Mouse (Mus musculus): ENCODE data around the gene Dnm3. TPM values are rescaled to one million over a fixed set of nuclear protein-coding genes. Genes with fewer than 3 reads are reported as not detected.
A peak's percentile ranks its signal among the peaks of the same experiment; 100 is the strongest.

Gene Dnm3
- total and polyA plus RNA-seq, 3 experiments: 1.5 to 7.8 (median 5.9) TPM

DNA sequence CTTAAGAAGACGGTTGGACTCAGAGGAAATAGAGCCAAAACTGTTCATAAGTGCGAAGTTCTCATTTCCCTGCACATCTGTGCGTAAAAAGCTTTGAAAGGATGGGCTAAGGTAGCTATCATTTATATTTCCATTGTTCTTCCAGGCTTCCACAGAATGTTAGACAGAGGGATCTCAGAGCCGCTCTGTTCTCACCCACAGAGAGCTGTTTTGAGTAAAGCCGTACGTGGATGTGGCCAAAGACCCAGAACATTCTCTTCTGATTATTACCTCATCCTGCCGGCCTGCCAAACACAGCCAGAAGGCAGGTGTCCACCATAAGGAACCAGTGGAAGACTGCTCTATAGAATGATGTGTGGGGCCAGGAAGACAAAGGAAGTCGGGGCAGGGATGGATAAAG is 476.5 kb downstream of the Dnm3 start:
- no peak overlapping the region for H3K27ac ChIP-seq
- intact Hi-C loops (cut with DNase I): loop anchor here (5.0 to 10.0 kb wide), 2 partner anchors 216 to 273 kb away; no protein-coding TSS in a partner anchor
- 72% methylated on average over 8 of the region's 8 CpGs for WGBS
- H3K79me2 ChIP-seq (replicated peaks; ENCODE audit: control insufficient read depth, insufficient read depth, low read length): no peaks in the 10 kb centered on the region
- H3K4me3 ChIP-seq: no peak overlapping the region
- no peak overlapping the region for H3K9ac ChIP-seq (ENCODE audit: low read depth, low read length)
- H3K27me3 ChIP-seq (ENCODE audit: control insufficient read depth, insufficient read depth, low read length): no peaks in the 10 kb centered on the region
- TF ChIP-seq EP300 (IDR thresholded peaks at IDR 0.05; ENCODE audit: insufficient read depth, low read depth, low read length): no peak
- TF ChIP-seq POLR2A (IDR thresholded peaks at IDR 0.05; ENCODE audit: insufficient read depth, low read depth, low read length): no peak
- no peak for TF ChIP-seq CTCF (IDR thresholded peaks at IDR 0.05)
- peak; percentile 20 to 28 for DNase-seq
- no peaks in the 10 kb centered on the region; the same call in 1 of the 2 replicates for H3K36me3 ChIP-seq (ENCODE audit: control insufficient read depth, insufficient read depth, low read length)
- peaks cover 10% of the 10 kb centered on the region for H3K4me1 ChIP-seq (ENCODE audit: control insufficient read depth, insufficient read depth, low read length)

- Histone ChIP-seq H3K79me2 (replicated peaks; ENCODE audit: control insufficient read depth, insufficient read depth, low read length) (no peaks in the 10 kb centered on the region), H3K4me3 (peak overlapping the region; percentile 13; the same call in 1 of the 2 replicates), H3K36me3 (ENCODE audit: control insufficient read depth, insufficient read depth, low read length) (no peaks in the 10 kb centered on the region; the same call in 1 of the 2 replicates), H3K4me1 (ENCODE audit: control insufficient read depth, insufficient read depth, low read length) (peaks cover 6% of the 10 kb centered on the region), H3K27ac (peak overlapping the region; percentile 61), H3K9ac (ENCODE audit: low read depth, low read length) (peak overlapping the region; percentile 38; the same call in 1 of the 2 replicates), H3K27me3 (ENCODE audit: control insufficient read depth, insufficient read depth, low read length) (no peaks in the 10 kb centered on the region)
- peak; percentile 28 to 66 for DNase-seq
- TF ChIP-seq POLR2A (IDR thresholded peaks at IDR 0.05; ENCODE audit: insufficient read depth, low read depth, low read length) (no peak), CTCF (IDR thresholded peaks at IDR 0.05) (peak; percentile 95)
- 7% methylated on average over 4 of the region's 4 CpGs for WGBS
- intact Hi-C loops (cut with DNase I): loop anchor here (1.0 to 10.0 kb wide), 3 partner anchors 217 to 313 kb away; no protein-coding TSS in a partner anchor
Measured at GRCm38 (mm10) chr1:161999882-162000371, 477.9 kb downstream of the Dnm3 start.

DNA sequence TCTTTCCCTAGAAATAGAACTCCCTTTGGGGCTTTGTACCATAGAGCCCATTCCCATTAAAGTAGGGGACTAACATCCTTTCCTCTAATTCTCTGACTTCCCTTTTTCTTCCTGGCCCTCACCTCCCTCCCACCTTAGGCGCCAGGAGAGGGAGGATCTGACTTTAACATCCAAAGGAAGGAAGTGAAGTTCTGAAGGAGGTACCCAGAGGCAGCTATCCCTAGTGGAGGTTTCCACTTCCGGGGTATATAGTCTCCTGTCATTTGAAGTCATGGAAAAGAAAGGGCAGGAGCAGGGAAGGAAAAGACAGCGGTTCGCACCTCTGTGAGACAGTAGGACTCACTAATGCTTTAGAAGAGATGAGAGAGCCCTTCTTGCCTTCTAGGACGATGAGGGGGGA is 478.5 kb downstream of the Dnm3 start:
- Histone ChIP-seq H3K27ac (peak overlapping the region; percentile 45), H3K79me2 (replicated peaks; ENCODE audit: control insufficient read depth, insufficient read depth, low read length) (no peaks in the 10 kb centered on the region), H3K9ac (ENCODE audit: low read depth, low read length) (0 out of 2 replicates have a peak overlapping the region, but pooled peaks have one; percentile 32), H3K4me3 (no peak overlapping the region; the same call in 1 of the 2 replicates), H3K27me3 (ENCODE audit: control insufficient read depth, insufficient read depth, low read length) (no peaks in the 10 kb centered on the region), H3K4me1 (ENCODE audit: control insufficient read depth, insufficient read depth, low read length) (peaks cover 6% of the 10 kb centered on the region), H3K36me3 (ENCODE audit: control insufficient read depth, insufficient read depth, low read length) (no peaks in the 10 kb centered on the region; the same call in 1 of the 2 replicates)
- intact Hi-C loops (cut with DNase I): no loop called here
- WGBS: 20% methylated on average over 5 of the region's 5 CpGs
- DNase-seq: no peak
- TF ChIP-seq POLR2A (IDR thresholded peaks at IDR 0.05; ENCODE audit: insufficient read depth, low read depth, low read length): no peak
- TF ChIP-seq CTCF (IDR thresholded peaks at IDR 0.05): no peak
- no peak for TF ChIP-seq EP300 (IDR thresholded peaks at IDR 0.05; ENCODE audit: insufficient read depth, low read depth, low read length)

DNA sequence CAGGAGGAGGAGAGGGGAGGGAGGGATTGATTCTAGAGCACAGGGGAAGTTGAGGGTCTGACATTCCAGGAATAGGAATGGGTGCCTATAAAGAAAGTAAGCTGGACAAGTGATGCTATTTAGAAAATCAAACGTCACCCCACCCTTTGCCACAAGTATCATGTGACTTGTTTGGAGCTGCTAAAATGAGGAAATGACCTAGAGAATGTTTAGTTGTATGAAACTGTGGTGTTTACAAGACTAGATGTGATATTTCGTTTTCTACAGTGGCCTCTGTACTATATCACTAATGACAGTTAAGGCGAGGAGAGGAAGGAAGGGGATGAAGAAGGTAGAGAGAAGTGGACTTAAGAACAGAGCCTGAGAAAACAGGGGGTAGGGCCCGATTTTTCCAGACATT is 479.1 kb downstream of the Dnm3 start:
- TF ChIP-seq EP300 (IDR thresholded peaks at IDR 0.05; ENCODE audit: insufficient read depth, low read depth, low read length): no peak
- no peak for TF ChIP-seq CTCF (IDR thresholded peaks at IDR 0.05)
- no peak for TF ChIP-seq POLR2A (IDR thresholded peaks at IDR 0.05; ENCODE audit: insufficient read depth, low read depth, low read length)
- H3K4me1 ChIP-seq (ENCODE audit: control insufficient read depth, insufficient read depth, low read length): peaks cover 2% of the 10 kb centered on the region; the same call in 1 of the 2 replicates
- H3K27ac ChIP-seq: no peak overlapping the region
- no peak overlapping the region for H3K4me3 ChIP-seq
- no peaks in the 10 kb centered on the region; the same call in 1 of the 2 replicates for H3K36me3 ChIP-seq (ENCODE audit: control insufficient read depth, insufficient read depth, low read length)
- H3K27me3 ChIP-seq (ENCODE audit: control insufficient read depth, insufficient read depth, low read length): no peaks in the 10 kb centered on the region
- intact Hi-C loops (cut with DNase I): no loop called here
- H3K79me2 ChIP-seq (replicated peaks; ENCODE audit: control insufficient read depth, insufficient read depth, low read length): no peaks in the 10 kb centered on the region
- no peak overlapping the region for H3K9ac ChIP-seq (ENCODE audit: low read depth, low read length)
- no peak for DNase-seq
- WGBS: 53% methylated on average over 4 of the region's 4 CpGs

GRCm38 (mm10) chr1:161992389-161992788 is 485.4 kb downstream of the Dnm3 start:
- no peak overlapping the region for H3K4me3 ChIP-seq
- no peaks in the 10 kb centered on the region for H3K4me1 ChIP-seq (ENCODE audit: control insufficient read depth, insufficient read depth, low read length)
- intact Hi-C loops (cut with DNase I): no loop called here
- WGBS: 74% methylated on average over 7 of the region's 7 CpGs
- H3K36me3 ChIP-seq (ENCODE audit: control insufficient read depth, insufficient read depth, low read length): no peaks in the 10 kb centered on the region
- H3K79me2 ChIP-seq (replicated peaks; ENCODE audit: control insufficient read depth, insufficient read depth, low read length): no peaks in the 10 kb centered on the region
- DNase-seq: no peak
- H3K27me3 ChIP-seq (ENCODE audit: control insufficient read depth, insufficient read depth, low read length): no peaks in the 10 kb centered on the region
- TF ChIP-seq EP300 (IDR thresholded peaks at IDR 0.05; ENCODE audit: insufficient read depth, low read depth, low read length) (no peak), POLR2A (IDR thresholded peaks at IDR 0.05; ENCODE audit: insufficient read depth, low read depth, low read length) (no peak), CTCF (IDR thresholded peaks at IDR 0.05) (no peak)
- H3K9ac ChIP-seq (ENCODE audit: low read depth, low read length): no peak overlapping the region
- H3K27ac ChIP-seq: no peak overlapping the region

DNA sequence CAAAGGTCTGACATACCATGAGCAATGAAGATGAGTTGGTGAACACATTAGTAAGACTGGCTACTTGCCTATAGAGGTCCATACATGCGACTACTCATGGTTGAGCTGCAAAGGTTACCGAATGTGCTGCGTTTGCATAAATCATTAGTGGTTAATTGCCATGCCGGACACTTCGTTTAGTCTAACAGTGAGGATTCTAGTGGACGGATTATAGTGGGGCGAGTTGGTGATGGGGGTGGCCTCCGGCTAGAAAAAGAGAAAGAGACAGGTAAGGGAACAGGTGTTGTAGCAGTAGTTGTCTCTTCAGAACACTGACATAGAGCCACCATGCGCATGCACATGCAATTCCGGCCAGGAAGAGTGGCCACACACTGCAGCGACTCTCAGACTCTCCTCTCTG is 486.0 kb downstream of the Dnm3 start:
- Histone ChIP-seq H3K27ac (no peak overlapping the region), H3K9ac (ENCODE audit: low read depth, low read length) (no peak overlapping the region), H3K36me3 (ENCODE audit: control insufficient read depth, insufficient read depth, low read length) (no peaks in the 10 kb centered on the region), H3K79me2 (replicated peaks; ENCODE audit: control insufficient read depth, insufficient read depth, low read length) (no peaks in the 10 kb centered on the region), H3K4me3 (no peak overlapping the region), H3K4me1 (ENCODE audit: control insufficient read depth, insufficient read depth, low read length) (no peaks in the 10 kb centered on the region), H3K27me3 (ENCODE audit: control insufficient read depth, insufficient read depth, low read length) (no peaks in the 10 kb centered on the region)
- intact Hi-C loops (cut with DNase I): no loop called here
- DNase-seq: no peak
- 95% methylated on average over 11 of the region's 11 CpGs for WGBS
- TF ChIP-seq EP300 (IDR thresholded peaks at IDR 0.05; ENCODE audit: insufficient read depth, low read depth, low read length): no peak
- TF ChIP-seq POLR2A (IDR thresholded peaks at IDR 0.05; ENCODE audit: insufficient read depth, low read depth, low read length): no peak
- TF ChIP-seq CTCF (IDR thresholded peaks at IDR 0.05): no peak

Measured in heart, adult 2 months (tissue).